Mouse (Mus musculus) mouse embryonic stem cell (cell line): ENCODE results near the gene Fras1.

Source experiments
- in situ Hi-C, 2 experiments: fragments of 300-500 bp; cut with MboI; formaldehyde crosslinking; loops; 1 replicate in 1 of 2; 3 replicates in 1 of 2; pipeline ENCODE4 v1.14.3; 2019 to 2020; ENCODE audit warnings: low sequenced_read_pairs in 2 of 2, low pct_unique_long_range_greater_than_20kb in 1 of 2, mixed read lengths in 1 of 2; ENCODE audit not compliant: unreplicated experiment in 1 of 2

Fras1 gene

DNA sequence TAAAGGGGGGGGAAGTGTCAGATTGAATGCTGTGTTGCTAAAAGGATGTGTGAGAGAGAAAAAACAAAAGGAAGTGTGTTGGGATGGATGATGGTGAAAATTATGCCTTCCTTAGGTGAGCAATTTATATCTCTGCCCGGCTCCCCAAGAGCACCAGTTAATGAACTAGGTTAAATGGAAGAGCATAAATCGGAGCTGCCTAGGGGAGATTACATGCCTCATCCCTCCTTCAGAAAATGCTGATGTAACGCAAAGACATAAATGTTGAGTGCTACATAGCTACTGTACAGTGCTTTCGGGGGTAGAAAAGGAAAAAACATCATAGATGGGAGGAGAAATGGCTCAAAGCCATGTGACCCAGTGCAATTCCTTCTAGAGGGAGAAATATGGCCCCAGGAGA lies 339.0 kb downstream of the Fras1 start:
- in situ Hi-C loops = no loop called here

DNA sequence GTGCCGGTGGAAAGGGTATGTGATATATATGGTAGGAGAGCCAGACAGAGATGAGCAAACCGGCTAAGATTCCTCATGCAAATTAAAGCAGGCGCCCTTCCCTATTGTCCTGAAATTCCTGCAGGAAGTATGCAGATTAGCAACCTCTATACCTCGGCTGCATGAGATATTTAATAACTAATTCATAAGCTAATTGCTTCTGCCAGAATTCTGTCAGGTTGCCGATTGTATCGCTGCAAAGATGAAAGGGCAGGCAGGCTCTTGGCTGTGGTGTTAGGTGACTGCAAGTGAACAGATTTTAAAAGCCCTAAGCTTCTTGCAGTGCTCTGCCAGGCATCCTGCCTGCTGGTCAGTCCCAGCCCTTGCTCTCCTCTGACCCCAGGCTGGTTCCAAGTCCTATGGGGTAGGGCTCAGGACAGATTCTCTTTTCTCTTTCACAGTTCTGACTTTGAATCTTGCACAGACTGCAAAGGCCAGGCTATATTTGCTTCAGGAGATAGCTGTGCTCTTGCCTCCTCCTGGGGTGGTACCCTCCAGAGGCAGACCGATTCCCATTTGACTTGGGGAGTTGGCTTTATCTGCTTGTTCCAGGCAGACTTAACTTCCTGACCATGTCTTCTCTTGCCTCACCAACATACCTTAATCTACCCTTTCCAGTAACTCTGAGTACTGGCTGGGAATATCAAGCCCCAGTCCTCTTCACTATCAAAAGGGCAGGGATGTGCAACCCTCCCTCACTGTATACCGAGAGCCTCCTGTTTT lies 342.7 kb downstream of the Fras1 start:
- in situ Hi-C loops = no loop called here

DNA sequence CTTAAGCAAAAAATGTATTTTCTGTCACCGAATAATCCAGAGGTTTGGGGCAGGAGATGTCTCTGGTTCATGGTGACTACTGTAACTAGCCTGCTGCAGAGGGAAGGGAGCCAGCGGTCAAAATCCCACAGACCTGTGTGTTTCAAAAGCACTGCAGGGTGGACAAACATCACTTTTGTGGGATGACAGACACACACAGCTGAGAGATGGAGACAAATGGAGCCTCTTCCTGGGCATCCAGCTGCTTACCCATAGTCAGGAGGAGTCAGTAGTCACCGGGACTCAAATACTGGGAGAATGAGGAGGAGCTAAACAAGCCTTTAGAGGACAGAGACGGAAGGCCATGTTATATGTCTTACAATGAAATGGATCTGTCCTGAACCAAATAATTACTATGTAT lies 343.9 kb downstream of the Fras1 start:
- in situ Hi-C loops = no loop called here

DNA sequence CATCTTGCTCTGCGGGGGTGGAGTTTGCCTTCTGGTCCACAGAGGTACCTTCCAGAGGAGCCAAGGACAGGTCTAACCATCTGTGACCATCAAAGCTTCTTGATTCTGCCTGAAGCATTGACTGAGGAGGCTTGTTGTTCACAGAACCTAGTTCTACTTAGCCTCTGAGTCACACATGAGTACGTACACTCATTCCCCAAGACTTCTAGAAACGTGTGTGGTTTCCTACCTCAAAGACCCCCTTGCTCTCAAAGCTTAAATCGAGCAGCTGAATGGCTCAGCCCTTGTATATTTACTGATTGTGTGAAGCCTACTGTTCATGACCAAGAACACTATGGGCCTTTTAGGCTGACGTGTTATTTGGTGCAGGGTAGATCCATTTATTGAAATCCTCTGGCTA lies 344.8 kb downstream of the Fras1 start:
- in situ Hi-C loops = no loop called here

DNA sequence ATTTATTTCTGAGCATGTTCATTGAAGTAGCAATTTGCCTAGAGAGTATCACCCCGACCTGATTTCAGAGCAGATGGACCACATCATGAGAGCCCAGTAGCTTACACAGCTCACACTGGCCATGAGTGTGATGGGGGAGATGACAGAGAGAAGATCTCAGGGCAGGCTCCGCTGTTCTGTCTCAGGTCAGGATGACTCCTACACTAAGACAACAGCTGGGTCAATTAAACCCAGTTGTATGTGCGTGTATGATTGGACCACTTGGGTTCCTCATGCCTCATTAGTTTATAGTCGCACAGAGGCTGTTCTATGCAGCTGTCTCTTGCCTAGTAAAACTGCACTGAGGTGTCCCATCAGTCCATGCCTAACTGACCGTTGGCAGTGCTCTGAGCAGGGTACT lies 345.5 kb downstream of the Fras1 start:
- in situ Hi-C loops = no loop called here

DNA sequence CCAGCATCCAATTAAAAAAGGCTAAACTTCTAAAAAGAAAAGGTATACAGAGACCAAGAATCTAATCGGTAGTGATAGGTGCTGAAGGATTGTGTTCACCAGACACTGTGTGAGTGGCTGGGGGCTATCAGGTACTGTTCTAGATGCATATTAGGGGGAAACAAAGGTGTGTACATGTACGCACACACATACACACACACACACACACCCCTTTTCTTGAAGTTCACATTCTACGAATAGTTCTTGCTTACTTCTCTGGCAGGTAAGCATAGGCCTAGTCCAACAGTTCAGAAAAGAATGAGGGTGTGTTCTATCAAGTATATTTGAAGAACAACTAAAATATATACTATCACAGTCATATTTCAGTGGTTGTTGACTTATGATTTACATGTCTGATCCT lies 348.9 kb downstream of the Fras1 start:
- in situ Hi-C loops = no loop called here

DNA sequence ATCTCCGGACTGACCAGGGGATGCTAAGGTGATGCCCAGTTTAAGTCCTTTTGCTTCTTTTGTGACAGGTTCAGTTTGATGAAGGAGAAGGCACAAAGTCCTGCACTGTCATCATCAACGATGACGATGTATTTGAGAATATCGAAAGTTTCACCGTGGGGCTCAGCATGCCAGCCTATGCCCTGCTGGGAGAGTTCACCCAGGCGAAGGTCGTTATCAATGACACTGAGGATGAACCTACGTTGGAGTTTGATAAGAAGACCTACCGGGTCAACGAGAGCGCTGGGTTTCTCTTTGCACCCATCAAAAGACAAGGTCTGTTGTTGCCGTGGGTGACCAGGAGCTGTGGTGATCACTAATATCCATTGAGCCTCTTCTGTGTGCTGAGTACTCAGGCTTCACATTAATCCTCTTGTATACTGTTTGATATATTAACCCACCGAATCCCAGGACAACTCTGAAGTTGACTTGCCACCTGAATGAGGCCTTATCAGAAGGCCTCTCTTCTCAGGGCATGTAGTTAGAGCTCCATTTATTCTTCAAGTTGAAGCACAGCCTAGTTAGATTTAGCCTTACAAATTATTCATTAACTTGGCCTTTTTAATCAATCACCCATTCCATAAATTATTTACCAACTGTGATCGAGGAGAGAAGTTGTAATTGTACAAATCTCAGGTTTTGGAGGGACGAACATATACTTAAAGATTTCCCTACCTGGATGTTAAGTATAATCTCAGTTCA lies 365.6 kb downstream of the Fras1 start:
- in situ Hi-C loops = no loop called here

DNA sequence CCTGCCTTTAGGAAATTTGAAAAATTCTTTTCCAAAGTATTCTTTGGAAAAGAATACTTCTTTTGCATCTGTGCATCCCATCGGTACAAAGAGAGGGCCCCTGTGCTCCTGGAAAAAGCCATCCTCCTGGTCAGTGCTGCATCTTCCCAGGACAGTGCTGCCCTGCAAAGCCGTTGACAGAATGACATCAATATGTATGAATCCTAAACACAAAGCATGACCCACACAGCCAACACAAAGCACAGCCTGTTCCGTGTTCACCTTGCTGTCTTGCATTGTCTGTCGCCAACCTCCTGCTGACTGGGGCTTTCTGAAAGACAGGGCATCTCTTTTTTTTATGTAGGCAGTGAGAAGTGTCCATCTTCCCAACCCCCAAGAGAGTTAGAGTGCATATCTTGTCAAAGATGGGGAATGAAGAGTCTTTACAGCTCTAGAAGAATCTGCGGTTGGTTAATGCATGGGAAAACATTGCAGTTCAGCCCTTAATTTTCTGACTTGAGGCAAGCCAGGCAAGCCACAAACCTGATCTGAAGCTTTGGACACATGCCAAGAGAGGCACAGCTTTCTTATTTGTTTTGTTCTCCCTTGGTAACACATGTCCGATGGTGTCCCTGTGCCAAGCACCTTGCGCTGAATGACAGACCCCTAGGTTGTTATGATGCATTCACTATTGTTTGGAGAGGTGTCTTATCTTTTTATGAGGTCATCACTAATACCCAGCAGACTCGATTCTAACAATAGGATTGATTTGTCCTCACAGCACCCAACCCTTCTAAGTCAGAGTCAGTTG lies 373.6 kb downstream of the Fras1 start:
- in situ Hi-C loops = no loop called here

DNA sequence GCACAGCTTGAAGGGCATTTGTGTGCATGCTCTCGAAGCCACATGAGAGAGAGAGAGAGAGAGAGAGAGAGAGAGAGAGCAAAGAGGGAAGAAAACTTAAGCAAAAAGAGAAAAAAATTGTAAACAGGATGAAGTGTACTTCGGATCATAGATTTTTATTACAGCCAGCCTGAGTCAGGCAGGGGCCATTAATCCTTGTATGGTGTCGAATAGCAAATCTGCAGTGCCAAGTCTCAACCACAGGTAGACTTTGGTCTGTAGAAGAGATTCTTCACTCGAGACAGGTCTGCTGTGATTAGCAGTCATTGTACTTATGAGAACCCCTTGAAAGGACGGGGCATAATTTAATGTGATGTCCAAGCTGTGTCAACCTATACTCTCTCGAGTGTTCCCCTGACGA lies 383.9 kb downstream of the Fras1 start:
- in situ Hi-C loops = no loop called here

DNA sequence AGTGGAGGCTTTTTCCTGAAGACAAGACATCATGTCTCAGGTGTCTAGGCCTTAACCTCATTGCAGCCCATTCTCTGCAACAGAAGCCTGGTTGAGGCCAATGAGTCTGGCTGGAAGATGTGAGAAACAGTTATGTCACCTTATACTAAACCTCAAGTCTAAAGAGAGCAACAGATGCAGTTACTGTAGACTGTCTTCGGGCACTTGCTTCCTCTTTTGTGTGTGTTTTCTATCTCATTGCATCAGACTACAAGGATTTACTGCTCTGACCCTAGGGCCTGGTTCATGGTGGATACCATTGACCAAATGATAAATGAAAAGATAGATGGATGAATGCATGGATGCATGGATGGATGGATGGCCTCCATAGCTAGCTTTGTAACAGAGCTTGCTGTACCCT lies 388.3 kb downstream of the Fras1 start:
- in situ Hi-C loops = no loop called here

DNA sequence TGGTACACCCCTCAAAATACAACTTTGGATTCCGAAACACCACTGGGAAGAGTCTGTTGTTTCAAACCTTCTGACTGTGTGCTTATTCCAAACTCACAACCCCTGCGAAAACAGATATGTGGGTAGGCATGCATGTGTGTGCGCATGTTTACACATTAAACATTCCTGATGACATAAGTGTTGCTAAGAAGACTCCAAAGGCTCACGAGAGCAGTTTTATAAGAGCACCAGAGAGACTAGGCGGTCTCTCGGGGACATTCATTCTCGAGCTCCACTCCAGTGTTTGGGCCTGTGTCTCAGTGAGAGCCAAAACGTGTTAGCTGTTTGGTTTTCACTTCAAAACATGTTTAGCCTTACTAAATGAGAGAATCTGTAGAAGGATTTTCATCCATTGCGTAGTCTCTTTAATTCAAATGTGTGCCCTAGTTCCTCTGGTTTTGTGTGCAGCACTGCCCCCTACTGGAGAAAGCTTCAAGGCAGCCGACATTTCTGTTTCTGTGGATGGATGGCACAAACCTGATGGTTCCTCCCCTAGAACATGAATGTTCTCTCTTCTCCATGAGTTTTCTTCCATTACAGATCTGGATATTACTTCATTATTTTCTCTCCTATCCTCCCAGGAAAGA lies 395.2 kb downstream of the Fras1 start:
- in situ Hi-C loops = no loop called here

DNA sequence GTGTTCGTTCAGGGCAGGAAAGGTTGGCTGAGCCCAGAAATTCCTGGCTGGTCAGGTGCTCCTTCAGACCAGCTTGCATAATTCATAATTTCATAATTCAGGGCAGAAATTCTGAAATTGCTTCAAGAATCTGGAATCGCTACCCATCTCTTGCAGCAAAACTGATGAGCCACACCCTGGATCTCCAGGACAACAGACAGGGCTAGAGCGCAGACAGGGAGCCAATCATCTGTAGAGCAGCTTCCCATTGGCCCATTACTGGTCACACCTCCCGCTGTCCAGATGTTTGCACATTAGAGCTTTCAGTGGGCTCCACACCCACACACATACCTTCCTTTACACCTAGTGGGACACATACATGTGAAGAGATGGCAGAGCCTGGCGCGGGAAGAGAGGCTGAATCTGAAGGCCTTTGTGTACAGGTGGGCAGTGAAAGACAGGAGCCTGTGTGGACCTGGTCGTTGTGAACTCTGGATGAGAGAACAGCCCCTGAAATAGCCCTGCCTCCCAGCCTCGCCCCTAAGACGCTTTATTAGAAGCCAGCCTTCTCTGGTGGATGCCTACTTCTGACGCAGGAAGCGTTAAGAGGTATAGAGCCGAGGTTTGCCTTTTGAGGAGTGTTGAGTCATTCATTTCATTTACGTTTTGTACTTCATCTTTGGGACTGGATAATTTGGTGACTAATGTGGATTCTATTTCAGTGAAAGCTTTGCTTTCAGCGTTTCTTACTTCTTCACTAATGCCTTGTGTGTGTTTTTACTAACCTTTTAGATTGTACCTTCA lies 409.9 kb downstream of the Fras1 start:
- in situ Hi-C loops = no loop called here

DNA sequence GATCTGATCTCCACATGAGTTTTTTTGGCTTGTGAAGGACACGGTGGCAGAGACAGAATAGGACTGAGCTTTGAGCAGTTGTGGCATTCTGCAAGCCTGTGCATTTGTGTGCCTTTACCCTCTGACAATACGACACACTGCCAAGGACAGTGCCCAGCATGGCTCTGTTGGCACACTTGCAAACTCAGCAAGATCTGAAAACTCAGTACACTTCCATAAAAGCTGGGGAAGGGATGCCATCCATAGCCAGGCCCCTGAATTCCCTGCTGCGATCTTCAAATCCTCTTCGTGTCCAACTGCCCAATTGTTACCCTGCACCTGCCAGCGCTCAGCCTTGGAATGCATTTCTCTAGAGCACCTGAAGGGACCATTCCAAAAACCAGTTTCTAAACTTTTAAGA lies 411.3 kb downstream of the Fras1 start:
- in situ Hi-C loops = no loop called here

DNA sequence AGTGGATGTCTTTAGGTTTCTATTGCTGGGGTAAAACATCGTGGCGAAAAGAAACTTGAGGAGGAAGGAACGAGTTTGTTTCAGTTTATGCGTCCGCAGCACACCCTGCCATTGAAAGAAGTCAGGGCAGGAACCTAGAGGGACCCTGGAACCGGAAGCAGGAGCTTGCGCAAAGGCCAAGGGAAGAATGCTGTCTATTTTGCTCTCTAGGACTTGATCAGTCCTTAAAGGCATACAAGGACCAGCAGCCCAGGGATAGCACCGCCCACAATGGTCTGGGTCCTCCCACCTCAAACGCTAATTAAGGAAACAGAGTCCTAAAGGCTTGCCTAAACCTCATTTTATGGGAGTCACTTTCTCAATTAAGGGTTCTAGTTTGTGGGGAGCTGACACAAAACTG lies 418.7 kb downstream of the Fras1 start:
- in situ Hi-C loops = no loop called here

DNA sequence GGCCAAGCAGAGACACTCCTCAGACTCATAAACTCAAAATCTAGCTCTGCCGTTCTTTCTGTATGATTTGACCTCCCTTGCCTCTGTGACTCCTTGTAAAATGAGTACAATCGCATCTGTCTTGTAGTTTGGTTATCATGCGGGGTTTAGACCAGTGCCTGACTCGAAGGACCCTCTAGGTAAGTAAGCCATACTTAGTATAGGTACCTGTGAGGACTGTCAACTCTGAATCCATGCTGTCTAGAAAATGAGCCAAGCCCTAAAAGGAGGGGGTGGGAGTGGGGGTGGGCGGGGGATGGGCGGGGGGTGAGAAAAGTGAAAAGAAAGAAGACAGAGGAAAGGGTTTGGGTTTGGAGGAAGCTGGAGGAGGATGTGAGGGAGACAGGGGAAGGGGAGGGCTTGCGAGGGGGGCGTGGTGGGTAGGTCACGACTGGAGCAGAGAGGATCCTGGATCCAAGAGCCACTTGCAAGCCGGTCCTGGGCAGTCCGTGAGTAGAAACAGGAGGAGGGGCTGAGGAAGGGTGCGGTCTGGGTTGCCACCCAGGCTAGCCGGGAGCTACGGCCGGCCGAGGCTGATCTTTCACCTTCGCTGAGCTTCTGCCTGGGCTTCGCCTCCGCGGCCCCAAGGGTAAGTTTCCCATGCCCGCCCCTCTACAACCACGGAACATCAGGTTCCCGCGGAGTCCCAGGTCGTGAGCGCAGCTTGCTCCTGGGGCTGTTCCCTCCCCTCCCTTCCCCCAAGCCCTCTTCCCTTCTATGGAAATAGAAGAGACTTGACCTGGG lies 419.4 kb downstream of the Fras1 start, which contains the start of gene Anxa3:
TSS of gene Anxa3 (plus strand) at position 404 of the 783 bp plus-strand sequence.
- in situ Hi-C loops = no loop called here

DNA sequence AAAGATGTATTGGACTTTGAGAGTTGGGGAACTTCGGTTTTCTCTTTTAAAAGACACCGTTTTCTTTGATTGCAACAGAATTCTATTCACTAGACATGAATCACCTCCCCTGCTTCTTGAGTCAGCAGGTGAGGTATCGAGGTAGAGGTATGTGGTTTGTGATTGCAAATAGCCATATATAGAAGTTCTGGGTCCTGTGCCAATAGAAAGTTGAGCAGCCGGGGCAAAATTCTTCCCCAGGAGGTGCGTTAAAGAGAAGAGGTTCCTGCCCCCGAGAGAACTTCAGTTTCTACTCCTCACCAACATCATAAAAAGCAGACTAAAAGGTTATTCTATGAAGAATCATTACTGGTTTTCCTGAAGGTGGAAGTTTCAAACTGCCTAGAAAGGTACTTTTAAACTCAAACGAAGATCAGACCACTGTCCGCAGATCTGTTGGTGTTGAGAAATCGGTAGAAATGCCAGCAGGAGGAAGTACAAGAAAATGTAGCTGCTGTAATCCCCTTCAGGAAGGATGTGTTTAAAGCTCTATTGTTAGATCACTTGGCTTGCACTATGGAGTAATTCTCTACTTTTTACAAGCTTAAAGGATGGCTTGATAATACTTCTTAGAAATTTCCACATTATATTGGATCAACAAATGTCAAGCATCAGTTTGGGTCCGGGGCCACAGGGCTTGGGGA lies 420.3 kb downstream of the Fras1 start:
- in situ Hi-C loops = no loop called here

DNA sequence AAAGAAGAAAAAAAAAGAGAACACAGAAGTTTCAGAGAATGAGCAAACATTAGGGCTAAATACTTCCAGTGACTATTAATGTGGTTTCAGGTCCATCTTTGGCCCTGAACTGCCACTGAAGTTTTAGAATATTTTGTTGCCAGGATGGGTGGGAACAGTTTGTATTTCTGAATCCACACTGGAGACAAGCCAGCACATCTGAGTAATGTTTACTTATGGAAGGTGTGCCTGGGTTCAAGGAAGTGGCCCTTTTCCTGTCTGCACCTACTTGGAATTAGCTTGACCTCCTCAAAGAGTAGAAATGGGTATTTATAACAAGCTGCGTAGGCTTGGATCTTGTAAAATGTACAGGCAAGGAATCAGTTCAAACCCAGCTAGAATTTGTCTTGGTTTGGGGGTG lies 422.0 kb downstream of the Fras1 start:
- in situ Hi-C loops = no loop called here
